Mouse (Mus musculus): Measurements from ENCODE around the gene Pnpla3. TPM values are rescaled to one million over a fixed set of nuclear protein-coding genes. Genes with fewer than 3 reads are reported as not detected.

Pnpla3 gene
- polyA plus RNA-seq (2016; fragmentation: Nextera tagmentation; extraction: Ambion mirVana): 0.89 and 1.5 TPM in 2 replicates

DNA sequence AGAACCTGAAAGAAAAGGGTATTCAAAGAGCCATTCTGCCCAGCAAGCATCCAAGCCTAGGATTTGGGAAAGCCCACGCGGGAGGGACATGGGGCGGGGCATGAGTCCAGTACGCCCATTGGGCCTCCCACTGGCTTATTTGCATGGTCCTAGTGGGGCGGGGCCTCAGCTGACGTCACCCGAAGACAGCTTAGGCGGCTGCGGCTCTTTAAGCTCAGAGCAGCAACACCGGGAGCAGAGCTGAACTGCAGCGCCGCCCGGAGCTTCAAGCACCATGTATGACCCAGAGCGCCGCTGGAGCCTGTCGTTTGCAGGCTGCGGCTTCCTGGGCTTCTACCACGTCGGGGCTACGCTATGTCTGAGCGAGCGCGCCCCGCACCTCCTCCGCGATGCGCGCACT lies at the start of gene Pnpla3:
Gene Pnpla3 (plus strand): TSS at position 238 of the 400 bp plus-strand sequence.
- Histone ChIP-seq H3K27ac (replicated peaks) (peak within 1 kb of the TSS; percentile 67), H3K9me3 (no peaks in the 10 kb centered on the region), H3K4me3 (peak within 1 kb of the TSS; percentile 73), H3K36me3 (replicated peaks) (no peaks in the 10 kb centered on the region), H3K4me1 (peaks cover 23% of the 10 kb centered on the region), H3K27me3 (replicated peaks; ENCODE audit: low read depth, poor library complexity, severe bottlenecking) (peaks cover 20% of the 10 kb centered on the region)
- peak; percentile 96 for DNase-seq (ENCODE audit: low spot score)
- WGBS: under 1% methylated on average over 28 of the region's 28 CpGs

DNA sequence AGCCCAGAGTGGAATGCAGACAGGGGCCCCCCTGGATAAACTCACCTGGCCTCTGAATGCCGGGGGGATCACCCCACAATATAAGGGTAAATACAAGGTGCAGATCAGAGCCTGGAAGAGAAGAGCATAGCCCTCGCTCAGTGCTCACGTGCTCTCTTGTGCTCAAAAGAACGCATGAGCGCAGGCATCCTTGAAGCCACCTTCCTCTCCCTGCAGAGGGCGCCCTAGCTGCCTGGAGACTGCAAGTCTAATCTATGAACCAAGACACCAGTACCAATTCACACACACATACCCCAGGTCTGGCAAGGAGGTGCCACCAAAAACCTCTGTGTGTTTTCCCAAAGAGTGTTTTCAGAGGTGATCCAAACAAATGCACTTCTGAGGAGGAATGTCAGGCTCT lies 47.0 kb upstream of the Pnpla3 start:
- Histone ChIP-seq H3K27ac (replicated peaks) (no peak overlapping the region), H3K9me3 (peaks cover 4% of the 10 kb centered on the region; the same call in 1 of the 2 replicates), H3K36me3 (replicated peaks) (no peaks in the 10 kb centered on the region), H3K27me3 (replicated peaks; ENCODE audit: low read depth, poor library complexity, severe bottlenecking) (peaks cover 13% of the 10 kb centered on the region; the same call in 1 of the 2 replicates), H3K4me1 (no peaks in the 10 kb centered on the region), H3K4me3 (no peak overlapping the region)
- DNase-seq (ENCODE audit: low spot score): peak; percentile 52
- 27% methylated on average over 6 of the region's 6 CpGs for WGBS

DNA sequence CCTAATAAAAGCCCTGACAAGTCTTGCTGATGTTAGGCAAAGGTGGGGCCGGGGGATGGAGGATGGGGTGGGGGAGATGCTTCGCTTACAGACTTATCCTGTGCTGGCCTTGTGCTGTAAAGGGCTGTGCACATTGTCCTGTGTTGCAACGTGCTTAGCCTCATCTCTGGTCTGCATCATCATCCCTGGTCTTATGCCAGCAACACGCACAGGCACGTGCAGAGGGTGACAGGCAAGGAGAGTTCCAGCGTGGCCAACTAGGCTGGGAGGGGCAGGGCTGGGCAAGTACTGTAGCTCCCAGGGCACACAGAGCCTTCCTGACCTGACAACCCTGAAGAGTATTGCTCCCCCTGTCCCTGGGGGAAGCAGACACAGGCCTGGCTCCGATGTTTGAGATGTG lies 46.6 kb upstream of the Pnpla3 start:
- no peak for DNase-seq (ENCODE audit: low spot score)
- H3K27me3 ChIP-seq (replicated peaks; ENCODE audit: low read depth, poor library complexity, severe bottlenecking): peaks cover 13% of the 10 kb centered on the region; the same call in 1 of the 2 replicates
- peaks cover 4% of the 10 kb centered on the region; the same call in 1 of the 2 replicates for H3K9me3 ChIP-seq
- 85% methylated on average over 7 of the region's 7 CpGs for WGBS
- no peaks in the 10 kb centered on the region for H3K36me3 ChIP-seq (replicated peaks)
- H3K27ac ChIP-seq (replicated peaks): no peak overlapping the region
- H3K4me3 ChIP-seq: no peak overlapping the region
- no peaks in the 10 kb centered on the region for H3K4me1 ChIP-seq

GRCm38 (mm10) chr15:84123075-84123474 lies 44.6 kb upstream of the Pnpla3 start, which contains the start of gene Pnpla5:
Gene Pnpla5, minus strand, starts transcription at chr15:84123175.
- H3K27me3 ChIP-seq (replicated peaks; ENCODE audit: low read depth, poor library complexity, severe bottlenecking): peaks cover 13% of the 10 kb centered on the region; the same call in 1 of the 2 replicates
- H3K4me3 ChIP-seq: no peak within 1 kb of the TSS
- no peaks in the 10 kb centered on the region for H3K36me3 ChIP-seq (replicated peaks)
- WGBS: 66% methylated on average over 8 of the region's 8 CpGs
- H3K4me1 ChIP-seq: peaks cover 4% of the 10 kb centered on the region; the same call in 1 of the 2 replicates
- H3K9me3 ChIP-seq: no peaks in the 10 kb centered on the region
- DNase-seq (ENCODE audit: low spot score): no peak
- no peak within 1 kb of the TSS for H3K27ac ChIP-seq (replicated peaks)

DNA sequence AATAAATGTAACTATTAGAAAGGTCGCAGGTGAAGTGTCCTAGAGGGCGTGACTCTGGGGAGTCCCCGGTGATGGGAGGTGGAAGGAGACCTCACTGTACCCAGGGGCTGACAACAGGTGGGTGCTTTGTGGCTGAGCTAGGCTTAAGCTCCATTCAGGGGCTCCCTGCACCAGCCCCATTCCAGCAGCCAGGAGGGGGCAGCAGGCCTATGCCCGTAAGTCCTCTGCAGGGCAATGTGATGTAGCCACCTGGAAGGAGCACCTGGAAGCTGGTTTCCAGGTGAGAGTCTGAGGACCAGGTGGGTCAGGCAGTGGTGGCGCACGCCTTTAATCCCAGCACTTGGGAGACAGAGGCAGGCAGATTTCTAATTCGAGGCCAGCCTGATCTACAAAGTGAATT lies 43.6 kb upstream of the Pnpla3 start:
- Histone ChIP-seq H3K4me1 (peaks cover 4% of the 10 kb centered on the region; the same call in 1 of the 2 replicates), H3K4me3 (no peak overlapping the region), H3K9me3 (no peaks in the 10 kb centered on the region), H3K27me3 (replicated peaks; ENCODE audit: low read depth, poor library complexity, severe bottlenecking) (peaks cover 13% of the 10 kb centered on the region; the same call in 1 of the 2 replicates), H3K36me3 (replicated peaks) (no peaks in the 10 kb centered on the region), H3K27ac (replicated peaks) (no peak overlapping the region)
- DNase-seq (ENCODE audit: low spot score): no peak
- WGBS: 66% methylated on average over 7 of the region's 7 CpGs

- Histone ChIP-seq H3K4me1 (peaks cover 6% of the 10 kb centered on the region; the same call in 1 of the 2 replicates), H3K27ac (replicated peaks) (no peak overlapping the region), H3K36me3 (replicated peaks) (no peaks in the 10 kb centered on the region), H3K4me3 (no peak overlapping the region), H3K27me3 (replicated peaks; ENCODE audit: low read depth, poor library complexity, severe bottlenecking) (peaks cover 9% of the 10 kb centered on the region; the same call in 1 of the 2 replicates), H3K9me3 (no peaks in the 10 kb centered on the region)
- 73% methylated on average over 4 of the region's 4 CpGs for WGBS
- no peak for DNase-seq (ENCODE audit: low spot score)
Observed at GRCm38 (mm10) chr15:84126447-84126846, 41.2 kb upstream of the Pnpla3 start.

DNA sequence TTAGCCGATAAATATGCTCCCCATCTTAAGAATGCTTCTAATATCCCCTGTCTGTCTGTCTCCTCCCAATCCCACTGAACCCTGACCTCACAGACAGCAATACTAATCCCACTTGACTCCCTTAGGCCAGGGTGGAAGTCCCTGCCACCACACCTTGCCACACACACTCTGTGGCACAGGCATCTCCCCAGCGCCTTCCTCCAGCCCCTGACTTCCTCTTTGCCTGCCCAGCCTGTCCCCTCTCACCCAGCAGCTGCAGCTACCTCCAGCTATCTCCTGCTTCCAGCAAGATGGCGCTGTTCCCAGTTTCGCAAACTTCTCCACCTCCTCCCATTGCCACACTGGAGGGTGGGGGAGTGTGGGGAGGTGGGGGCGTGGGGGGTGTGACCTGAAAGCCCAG lies 40.8 kb upstream of the Pnpla3 start:
- peaks cover 6% of the 10 kb centered on the region; the same call in 1 of the 2 replicates for H3K27me3 ChIP-seq (replicated peaks; ENCODE audit: low read depth, poor library complexity, severe bottlenecking)
- no peak overlapping the region for H3K4me3 ChIP-seq
- no peaks in the 10 kb centered on the region for H3K36me3 ChIP-seq (replicated peaks)
- no peak overlapping the region for H3K27ac ChIP-seq (replicated peaks)
- no peak for DNase-seq (ENCODE audit: low spot score)
- peaks cover 9% of the 10 kb centered on the region; the same call in 1 of the 2 replicates for H3K4me1 ChIP-seq
- H3K9me3 ChIP-seq: no peaks in the 10 kb centered on the region
- 30% methylated on average over 5 of the region's 5 CpGs for WGBS

DNA sequence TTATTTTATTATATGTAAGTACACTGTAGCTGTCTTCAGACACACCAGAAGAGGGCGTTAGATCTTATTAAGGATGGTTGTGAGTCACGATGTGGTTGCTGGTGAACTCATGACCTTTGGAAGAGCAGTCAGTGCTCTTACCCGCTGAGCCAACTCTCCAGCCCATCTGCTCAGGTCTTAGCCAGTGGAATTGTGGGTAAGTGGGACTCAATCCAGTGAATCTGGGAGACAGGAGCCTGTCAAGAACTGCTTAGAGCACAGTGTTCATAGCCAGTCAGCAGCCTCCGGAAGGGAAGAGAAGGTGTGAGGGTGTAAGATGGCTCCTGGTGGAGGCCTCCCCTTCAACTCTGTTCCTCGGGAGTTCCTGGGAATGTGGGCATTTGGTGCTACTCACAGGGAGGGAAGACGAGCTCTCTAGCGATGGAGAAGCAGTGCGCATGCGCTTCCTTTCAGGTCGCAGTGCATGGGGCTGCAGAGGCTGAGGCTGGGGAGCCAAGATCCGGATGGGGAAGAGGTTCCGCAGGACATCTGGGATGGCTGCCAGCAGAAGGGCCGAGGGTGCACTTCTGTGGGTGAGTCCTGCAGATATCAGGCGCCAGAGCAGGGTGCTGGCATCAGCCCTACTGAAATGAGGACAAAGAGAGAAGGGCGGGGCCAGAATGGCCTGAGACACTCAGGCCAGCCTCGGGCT lies 36.4 kb upstream of the Pnpla3 start:
- Histone ChIP-seq H3K27me3 (replicated peaks; ENCODE audit: low read depth, poor library complexity, severe bottlenecking) (no peaks in the 10 kb centered on the region), H3K9me3 (no peaks in the 10 kb centered on the region), H3K27ac (replicated peaks) (no peak overlapping the region; the same call in 1 of the 2 replicates), H3K4me1 (peaks cover 10% of the 10 kb centered on the region), H3K4me3 (no peak overlapping the region), H3K36me3 (replicated peaks) (no peaks in the 10 kb centered on the region)
- DNase-seq (ENCODE audit: low spot score): no peak
- WGBS: 71% methylated on average over 16 of the region's 16 CpGs

DNA sequence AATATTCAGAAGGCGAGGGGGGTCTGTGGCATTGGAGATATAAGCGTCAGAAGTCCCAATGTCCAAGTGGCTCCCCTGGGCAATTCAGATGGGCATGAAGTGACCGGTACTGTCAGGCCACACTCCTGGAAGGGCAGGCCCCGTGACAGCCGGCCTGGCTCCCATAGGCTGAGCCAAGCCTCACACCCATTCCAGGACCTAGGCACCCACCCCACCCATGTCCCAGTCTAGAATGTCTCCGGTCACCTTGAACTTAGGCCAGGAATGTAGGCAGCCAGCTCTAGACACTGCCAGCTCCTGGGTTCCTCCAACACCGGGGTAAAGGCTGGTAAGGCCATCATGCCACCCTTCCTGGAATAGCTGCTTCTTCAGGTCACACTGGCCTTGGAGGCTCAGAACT lies 35.7 kb upstream of the Pnpla3 start:
- H3K9me3 ChIP-seq: no peaks in the 10 kb centered on the region
- no peak overlapping the region for H3K27ac ChIP-seq (replicated peaks)
- peaks cover 16% of the 10 kb centered on the region for H3K4me1 ChIP-seq
- no peak for DNase-seq (ENCODE audit: low spot score)
- H3K4me3 ChIP-seq: no peak overlapping the region
- no peaks in the 10 kb centered on the region for H3K27me3 ChIP-seq (replicated peaks; ENCODE audit: low read depth, poor library complexity, severe bottlenecking)
- WGBS: 90% methylated on average over 7 of the region's 7 CpGs
- no peaks in the 10 kb centered on the region for H3K36me3 ChIP-seq (replicated peaks)

DNA sequence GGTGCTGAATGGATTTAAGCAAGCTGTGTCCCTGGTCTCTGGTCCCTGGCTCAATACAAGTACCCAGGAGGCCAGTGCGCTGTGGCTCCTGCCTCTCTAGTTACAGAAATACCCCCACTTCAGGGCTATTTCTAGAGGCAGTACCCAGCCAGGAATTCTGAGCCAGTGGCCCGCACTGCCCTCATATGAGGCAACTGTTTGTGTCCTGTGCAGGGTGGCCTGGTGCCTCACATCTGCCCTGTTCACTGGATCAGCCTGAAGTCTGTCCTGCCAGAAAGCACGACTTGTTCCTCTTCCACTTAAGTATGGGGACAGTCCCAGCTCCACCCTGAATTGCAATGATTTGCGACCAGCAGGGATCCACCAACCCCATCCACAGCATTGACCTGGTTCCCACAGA lies 34.2 kb upstream of the Pnpla3 start:
- DNase-seq (ENCODE audit: low spot score): no peak
- no peaks in the 10 kb centered on the region for H3K9me3 ChIP-seq
- no peak overlapping the region for H3K4me3 ChIP-seq
- no peaks in the 10 kb centered on the region for H3K27me3 ChIP-seq (replicated peaks; ENCODE audit: low read depth, poor library complexity, severe bottlenecking)
- no peaks in the 10 kb centered on the region for H3K36me3 ChIP-seq (replicated peaks)
- H3K27ac ChIP-seq (replicated peaks): no peak overlapping the region
- 63% methylated on average over 4 of the region's 4 CpGs for WGBS
- peaks cover 17% of the 10 kb centered on the region for H3K4me1 ChIP-seq

GRCm38 (mm10) chr15:84135472-84135871 lies 32.2 kb upstream of the Pnpla3 start:
- Histone ChIP-seq H3K4me3 (no peak overlapping the region), H3K36me3 (replicated peaks) (no peaks in the 10 kb centered on the region), H3K4me1 (peaks cover 23% of the 10 kb centered on the region), H3K27ac (replicated peaks) (no peak overlapping the region), H3K9me3 (no peaks in the 10 kb centered on the region), H3K27me3 (replicated peaks; ENCODE audit: low read depth, poor library complexity, severe bottlenecking) (no peaks in the 10 kb centered on the region)
- 80% methylated on average over 5 of the region's 5 CpGs for WGBS
- DNase-seq (ENCODE audit: low spot score): peak; percentile 51

DNA sequence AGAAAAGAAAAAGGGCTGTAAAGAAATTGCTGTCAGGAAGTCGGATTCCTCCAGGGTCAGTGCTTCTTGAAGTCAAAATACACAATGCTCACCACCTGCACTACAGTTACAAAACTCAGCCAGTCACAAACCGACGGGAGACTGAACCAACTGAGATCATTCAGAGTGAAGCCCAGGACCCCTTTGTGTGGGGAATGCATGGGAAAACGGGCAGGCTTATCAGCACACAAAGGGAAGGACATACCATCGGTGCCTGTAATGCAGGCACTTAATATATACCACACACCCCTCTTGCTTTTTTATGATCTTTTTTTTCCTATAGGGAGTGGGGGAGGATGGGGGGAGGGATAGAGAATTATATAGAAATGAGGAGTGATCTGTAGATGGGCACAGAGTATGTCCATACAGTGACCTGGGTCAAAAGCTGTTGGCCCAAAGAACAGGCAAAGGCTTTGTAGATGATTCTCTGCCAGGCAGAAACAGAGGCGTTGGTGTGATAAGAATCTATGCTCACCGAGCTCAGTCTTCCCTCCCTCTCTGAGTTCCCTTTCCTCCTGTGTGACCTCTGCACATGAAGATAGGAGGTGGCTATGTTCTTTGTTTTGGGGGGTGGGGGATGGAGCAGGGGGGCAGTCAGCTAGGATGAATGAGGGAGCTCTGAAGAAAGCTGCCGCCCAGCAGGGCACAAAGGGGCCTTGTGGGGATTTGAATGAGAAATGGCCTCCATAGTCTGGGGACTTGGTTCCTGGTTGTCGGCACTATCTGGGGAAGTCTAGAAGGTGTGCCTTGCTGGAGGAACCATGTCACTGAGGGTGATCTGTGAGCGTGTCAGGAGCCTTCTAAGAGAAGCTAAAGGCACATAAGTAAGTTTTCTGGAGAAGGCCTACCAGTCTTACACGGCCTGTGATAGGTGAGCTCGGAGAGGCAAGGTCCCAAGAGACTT lies 30.9 kb upstream of the Pnpla3 start:
- Histone ChIP-seq H3K27ac (replicated peaks) (peak overlapping the region; percentile 69), H3K9me3 (no peaks in the 10 kb centered on the region), H3K4me1 (peaks cover 27% of the 10 kb centered on the region), H3K36me3 (replicated peaks) (no peaks in the 10 kb centered on the region), H3K27me3 (replicated peaks; ENCODE audit: low read depth, poor library complexity, severe bottlenecking) (no peaks in the 10 kb centered on the region), H3K4me3 (no peak overlapping the region)
- 26% methylated on average over 12 of the region's 12 CpGs for WGBS
- no peak for DNase-seq (ENCODE audit: low spot score)
